Mouse (Mus musculus): Measurements from ENCODE around the gene Gas2l1.
"Not testable (repeated sequence)": the region's sequence is repeated elsewhere in the genome, so short reads cannot be mapped to it uniquely, and the experiment has no call there.

The Gas2l1 gene

GRCm38 (mm10) chr11:5065056-5065821, at the start of gene Gas2l1:
Gene Gas2l1 (minus strand): TSS chr11:5065327.
- in situ Hi-C loops (cut with MboI, MseI), result loop anchor here (10.0 kb wide), 1 partner anchor 1820 kb away; no protein-coding TSS in a partner anchor

- in situ Hi-C loops (cut with MboI, MseI), result loop anchor here (10.0 kb wide), 1 partner anchor 341 kb away; no protein-coding TSS in a partner anchor
These were observed 48.5 kb upstream of the Gas2l1 start for GRCm38 (mm10) chr11:5113645-5114044.

- in situ Hi-C loops (cut with MboI, MseI), result loop anchor here (10.0 kb wide), 1 partner anchor 1595 kb away; no protein-coding TSS in a partner anchor
These were observed 44.3 kb upstream of the Gas2l1 start for GRCm38 (mm10) chr11:5109441-5109840.

- in situ Hi-C loops (cut with MboI, MseI), result loop anchor here (10.0 kb wide), 1 partner anchor 1601 kb away; no protein-coding TSS in a partner anchor
These were observed 38.9 kb upstream of the Gas2l1 start for GRCm38 (mm10) chr11:5103986-5104509.

GRCm38 (mm10) chr11:5102384-5102783, 37.3 kb upstream of the Gas2l1 start:
- in situ Hi-C loops (cut with MboI, MseI), result loop anchor here (10.0 kb wide), 1 partner anchor 1602 kb away; no protein-coding TSS in a partner anchor

- in situ Hi-C loops (cut with MboI, MseI), result loop anchor here (10.0 kb wide), 1 partner anchor 1603 kb away; no protein-coding TSS in a partner anchor
These were observed 36.5 kb upstream of the Gas2l1 start for GRCm38 (mm10) chr11:5101641-5102040.

GRCm38 (mm10) chr11:5100801-5101200, 35.7 kb upstream of the Gas2l1 start:
- in situ Hi-C loops (cut with MboI, MseI), result loop anchor here (10.0 kb wide), 1 partner anchor 1604 kb away; no protein-coding TSS in a partner anchor

GRCm38 (mm10) chr11:5100283-5100682, 35.2 kb upstream of the Gas2l1 start:
- in situ Hi-C loops (cut with MboI, MseI), result loop anchor here (10.0 kb wide), 1 partner anchor 1605 kb away; no protein-coding TSS in a partner anchor

- in situ Hi-C loops (cut with MboI, MseI), result loop anchor here (10.0 kb wide), 1 partner anchor 1605 kb away; no protein-coding TSS in a partner anchor
These were observed 34.6 kb upstream of the Gas2l1 start for GRCm38 (mm10) chr11:5099576-5100183.

GRCm38 (mm10) chr11:5098736-5099542, 33.8 kb upstream of the Gas2l1 start, which contains the start of the genes Rhbdd3 and Ewsr1:
Gene Rhbdd3 (plus strand): TSS chr11:5098926.
Gene Ewsr1 (minus strand): TSS chr11:5099266.
- in situ Hi-C loops (cut with MboI, MseI), result no loop called here

GRCm38 (mm10) chr11:5098035-5098735, 33.1 kb upstream of the Gas2l1 start:
- in situ Hi-C loops (cut with MboI, MseI), result no loop called here

- in situ Hi-C loops (cut with MboI, MseI), result no loop called here
These were observed 31.4 kb upstream of the Gas2l1 start for GRCm38 (mm10) chr11:5096480-5097020.

GRCm38 (mm10) chr11:5095877-5096276, 30.8 kb upstream of the Gas2l1 start:
- in situ Hi-C loops (cut with MboI, MseI), result no loop called here

- in situ Hi-C loops (cut with MboI, MseI), result no loop called here
These were observed 26.6 kb upstream of the Gas2l1 start for GRCm38 (mm10) chr11:5091706-5092105.

GRCm38 (mm10) chr11:5089147-5089546, 24.0 kb upstream of the Gas2l1 start:
- in situ Hi-C loops (cut with MboI, MseI), result no loop called here

- in situ Hi-C loops (cut with MboI, MseI), result not testable (repeated sequence)
These were observed 11.7 kb upstream of the Gas2l1 start for GRCm38 (mm10) chr11:5076843-5077242.

GRCm38 (mm10) chr11:5075760-5076159, 10.6 kb upstream of the Gas2l1 start:
- in situ Hi-C loops (cut with MboI, MseI), result no loop called here

GRCm38 (mm10) chr11:5074882-5075281, 9.8 kb upstream of the Gas2l1 start:
- in situ Hi-C loops (cut with MboI, MseI), result no loop called here

GRCm38 (mm10) chr11:5068126-5068971, 3.2 kb upstream of the Gas2l1 start:
- in situ Hi-C loops (cut with MboI, MseI), result loop anchor here (10.0 kb wide), 1 partner anchor 1824 kb away; no protein-coding TSS in a partner anchor
